In genomic region chr9:22217858-22218493, GRCm38 (mm10) we compare ENCODE assay signal across 29 mouse cellular contexts. TPM values are rescaled to one million over a fixed set of nuclear protein-coding genes. Genes with fewer than 3 reads are reported as not detected.
A peak's percentile ranks its signal among the peaks of the same experiment; 100 is the strongest.
DNase-seq lines count a peak whose midpoint lies in the region; ATAC-seq and TF ChIP-seq lines count a peak whose summit lies in the region.
"Had no signal": no experiment of that assay in that cellular context is flagged by ENCODE, and none has a peak within 500 bp of the region (broad histone marks: within the 10 kb centered on the region; RNA-seq: fewer than 3 reads in every experiment).

No protein-coding gene starts in this region.

- DNase-seq in heart, embryonic 10.5 days (ENCODE audit: low spot score), result no peak
- no peak for DNase-seq in lung, adult 2 months
- peak; percentile 24 for DNase-seq in lung, postnatal 10 days
- DNase-seq in gastrocnemius, postnatal 10 days, result no peak
- no peak for DNase-seq in adrenal gland, adult 8-10 months
- DNase-seq: adrenal gland, postnatal 25 days; cerebellum, adult 18-20 months; cerebellum, postnatal 10 days; gastrocnemius, postnatal 36 days; heart, adult 2 months; kidney, adult 2 months; kidney, postnatal 36 days; liver, embryonic 13.5 days; midbrain, embryonic 14.5 days; retina, postnatal 1 day; right cerebral cortex, postnatal 14 days; thymus, postnatal 14 days had no signal

- no peaks in the 10 kb centered on the region for H3K4me1 ChIP-seq in heart, embryonic 14.5 days (ENCODE audit: control insufficient read depth in 2 of 2, insufficient read depth in 2 of 2, low read length in 2 of 2)
- no peaks in the 10 kb centered on the region for H3K4me1 ChIP-seq in heart, embryonic 10.5 days
- H3K4me1 ChIP-seq in lung, adult 2 months (ENCODE audit: control insufficient read depth, insufficient read depth, low read length), result no peaks in the 10 kb centered on the region
- no peaks in the 10 kb centered on the region for H3K4me1 ChIP-seq in intestine, postnatal 0 days (replicated peaks; ENCODE audit: control insufficient read depth, insufficient read depth, low read length)
- H3K4me1 ChIP-seq: heart, embryonic 15.5 days; liver, embryonic 13.5 days; stomach, embryonic 15.5 days had no signal

- H3K9ac ChIP-seq in heart, embryonic 14.5 days (ENCODE audit: low read length), result no peak overlapping the region
- no peak overlapping the region for H3K9ac ChIP-seq in intestine, postnatal 0 days (ENCODE audit: low read depth, low read length)
- H3K9ac ChIP-seq: heart, embryonic 15.5 days; liver, embryonic 13.5 days; stomach, embryonic 15.5 days had no signal

- H3K4me2 ChIP-seq in heart, embryonic 14.5 days (ENCODE audit: low read length), result no peak overlapping the region
- H3K4me2 ChIP-seq in intestine, postnatal 0 days (replicated peaks; ENCODE audit: low read depth), result no peak overlapping the region
- H3K4me2 ChIP-seq: heart, embryonic 15.5 days; liver, embryonic 13.5 days; stomach, embryonic 15.5 days had no signal

- TF ChIP-seq CTCF in lung, adult 2 months (IDR thresholded peaks at IDR 0.05; ENCODE audit: insufficient read depth, low read length), result no peak
- no peak for TF ChIP-seq CTCF in intestine, postnatal 0 days (IDR thresholded peaks at IDR 0.05; ENCODE audit: low read depth)

- H3K27ac ChIP-seq in heart, embryonic 14.5 days (replicated peaks in 1 of 2; ENCODE audit: control insufficient read depth in 1 of 2, insufficient read depth in 1 of 2, low read depth in 2 of 2, low read length in 2 of 2), result no peak overlapping the region
- no peak overlapping the region for H3K27ac ChIP-seq in heart, embryonic 10.5 days
- H3K27ac ChIP-seq in intestine, postnatal 0 days (ENCODE audit: low read depth, low read length), result no peak overlapping the region
- H3K27ac ChIP-seq: heart, adult 2 months; heart, embryonic 15.5 days; liver, embryonic 13.5 days; stomach, embryonic 15.5 days had no signal

- H3K4me3 ChIP-seq in heart, embryonic 14.5 days (ENCODE audit: control insufficient read depth in 1 of 2, insufficient read depth in 1 of 2, low read depth in 1 of 2, low read length in 2 of 2), result no peak overlapping the region
- no peak overlapping the region for H3K4me3 ChIP-seq in heart, embryonic 10.5 days
- H3K4me3 ChIP-seq in lung, adult 2 months (replicated peaks; ENCODE audit: extremely low read depth, low read depth, low read length), result no peak overlapping the region
- no peak overlapping the region for H3K4me3 ChIP-seq in intestine, postnatal 0 days (ENCODE audit: low read depth, low read length)
- H3K4me3 ChIP-seq: heart, adult 2 months; heart, embryonic 15.5 days; liver, embryonic 13.5 days; stomach, embryonic 15.5 days had no signal

- WGBS in heart, embryonic 14.5 days, result 29% methylated on average over 8 of the region's 8 CpGs
- 44% methylated on average over 8 of the region's 8 CpGs for WGBS in heart, embryonic 10.5 days
- 40% methylated on average over 8 of the region's 8 CpGs for WGBS in lung, adult 2 months
- WGBS in intestine, postnatal 0 days, result 41% methylated on average over 7 of the region's 8 CpGs

- TF ChIP-seq POLR2A in lung, adult 2 months (IDR thresholded peaks at IDR 0.05; ENCODE audit: borderline replicate concordance, extremely low read depth, low read depth, low read length), result peak; percentile 55; the same call in 1 of the 2 replicates

- H3K36me3 ChIP-seq in heart, embryonic 14.5 days (ENCODE audit: control insufficient read depth, insufficient read depth, low read length), result no peaks in the 10 kb centered on the region
- no peaks in the 10 kb centered on the region for H3K36me3 ChIP-seq in heart, embryonic 10.5 days
- H3K36me3 ChIP-seq in intestine, postnatal 0 days (ENCODE audit: control insufficient read depth, insufficient read depth), result no peaks in the 10 kb centered on the region
- H3K36me3 ChIP-seq: heart, embryonic 15.5 days; liver, embryonic 13.5 days; stomach, embryonic 15.5 days had no signal

- peak; percentile 50; the same call in 1 of the 2 replicates for ATAC-seq in heart, embryonic 14.5 days (ENCODE audit: insufficient number of reproducible peaks, insufficient read depth, low FRiP score, low read depth)
- no peak for ATAC-seq in intestine, postnatal 0 days
- ATAC-seq: forebrain, embryonic 14.5 days; hindbrain, embryonic 16.5 days had no signal

- no peaks in the 10 kb centered on the region for H3K9me3 ChIP-seq in heart, embryonic 14.5 days (ENCODE audit: control insufficient read depth, low read length)
- H3K9me3 ChIP-seq in heart, embryonic 10.5 days, result no peaks in the 10 kb centered on the region
- H3K9me3 ChIP-seq in intestine, postnatal 0 days (ENCODE audit: control insufficient read depth), result no peaks in the 10 kb centered on the region
- H3K9me3 ChIP-seq: heart, embryonic 15.5 days; liver, embryonic 13.5 days; stomach, embryonic 15.5 days had no signal

- H3K27me3 ChIP-seq in heart, embryonic 14.5 days (ENCODE audit: control insufficient read depth, insufficient read depth, low read length), result no peaks in the 10 kb centered on the region
- H3K27me3 ChIP-seq in heart, embryonic 10.5 days (ENCODE audit: insufficient read depth, poor library complexity, severe bottlenecking), result no peaks in the 10 kb centered on the region
- H3K27me3 ChIP-seq in intestine, postnatal 0 days (replicated peaks; ENCODE audit: control insufficient read depth, insufficient read depth, low read length), result no peaks in the 10 kb centered on the region
- H3K27me3 ChIP-seq: heart, embryonic 15.5 days; stomach, embryonic 15.5 days had no signal

RNA-seq across cellular contexts. Expression of gene Zfp809, which starts 7.5 kb away (rescaled TPM):
- polyA plus RNA-seq in heart, embryonic 14.5 days (2014; fragmentation: Nextera tagmentation; extraction: Ambion mirVana), result 23.1 and 25.3 TPM in 2 replicates
- polyA plus RNA-seq in heart, embryonic 10.5 days (2016; fragmentation: Nextera tagmentation; extraction: Ambion mirVana), result 17.2 and 19.2 TPM in 2 replicates
- polyA plus RNA-seq in lung, adult 2 months (2012; rRNA removed), result 18.2 and 20.3 TPM in 2 replicates
- total RNA-seq in gastrocnemius, postnatal 10 days (2021), result 10 to 100 TPM in 1 of 2 experiments, 1 to 10 TPM in 1; 9.0 to 13.3 TPM
- 10 to 100 TPM; 37.1 to 62.6 (median 53.2) TPM for total RNA-seq in adrenal gland, adult 8-10 months (2022)
- 12.6 and 14.4 TPM in 2 replicates for polyA plus RNA-seq in intestine, postnatal 0 days (2015; fragmentation: Nextera tagmentation; extraction: Ambion mirVana)

RNA-seq across cellular contexts. Expression of gene Zfp872, which starts 30.1 kb away (rescaled TPM):
- polyA plus RNA-seq in heart, embryonic 14.5 days (2014; fragmentation: Nextera tagmentation; extraction: Ambion mirVana), result 0.28 and 0.58 TPM in 2 replicates
- 0.11 TPM in 2 replicates for polyA plus RNA-seq in heart, embryonic 10.5 days (2016; fragmentation: Nextera tagmentation; extraction: Ambion mirVana)
- polyA plus RNA-seq in lung, adult 2 months (2012; rRNA removed), result 0.10 and 0.12 TPM in 2 replicates
- total RNA-seq in gastrocnemius, postnatal 10 days (2021), result under 1 TPM in 1 of 2 experiments, not detected in 1; 0.29 TPM
- 1 to 10 TPM; 3.0 to 7.2 (median 4.1) TPM for total RNA-seq in adrenal gland, adult 8-10 months (2022)
- 0.27 and 0.38 TPM in 2 replicates for polyA plus RNA-seq in intestine, postnatal 0 days (2015; fragmentation: Nextera tagmentation; extraction: Ambion mirVana)
- total RNA-seq: gastrocnemius, postnatal 36 days; layer of hippocampus, postnatal 25 days; left cerebral cortex, postnatal 36 days; MEL; monocyte, adult 5-6 weeks had no signal
- polyA plus RNA-seq: heart, adult 2 months; hindbrain, embryonic 11.5 days; kidney, adult 2 months; liver, embryonic 13.5 days; small intestine, adult 2 months had no signal

RNA-seq across cellular contexts. Expression of gene Zfp599, which starts 41.7 kb away (rescaled TPM):
- polyA plus RNA-seq in heart, embryonic 14.5 days (2014; fragmentation: Nextera tagmentation; extraction: Ambion mirVana), result 4.0 and 4.9 TPM in 2 replicates
- 5.1 and 5.4 TPM in 2 replicates for polyA plus RNA-seq in heart, embryonic 10.5 days (2016; fragmentation: Nextera tagmentation; extraction: Ambion mirVana)
- 0.09 and 0.18 TPM in 2 replicates for polyA plus RNA-seq in lung, adult 2 months (2012; rRNA removed)
- under 1 TPM; 0.07 to 0.18 TPM for total RNA-seq in gastrocnemius, postnatal 10 days (2021)
- total RNA-seq in adrenal gland, adult 8-10 months (2022), result 1 to 10 TPM in 2 of 4 experiments, under 1 TPM in 2; 0.58 to 1.2 (median 0.87) TPM
- 1.3 and 1.5 TPM in 2 replicates for polyA plus RNA-seq in intestine, postnatal 0 days (2015; fragmentation: Nextera tagmentation; extraction: Ambion mirVana)
- total RNA-seq: gastrocnemius, postnatal 36 days had no signal
